Mouse (Mus musculus) brain, adult 2 months (tissue): ENCODE data around the gene Zfp644.

Experiments used
- DNase-seq: peaks from one replicate; pipeline ENCODE4 v3.0.0; 2011; ENCODE audit warnings: low read depth, low spot score

Gene Zfp644

DNA sequence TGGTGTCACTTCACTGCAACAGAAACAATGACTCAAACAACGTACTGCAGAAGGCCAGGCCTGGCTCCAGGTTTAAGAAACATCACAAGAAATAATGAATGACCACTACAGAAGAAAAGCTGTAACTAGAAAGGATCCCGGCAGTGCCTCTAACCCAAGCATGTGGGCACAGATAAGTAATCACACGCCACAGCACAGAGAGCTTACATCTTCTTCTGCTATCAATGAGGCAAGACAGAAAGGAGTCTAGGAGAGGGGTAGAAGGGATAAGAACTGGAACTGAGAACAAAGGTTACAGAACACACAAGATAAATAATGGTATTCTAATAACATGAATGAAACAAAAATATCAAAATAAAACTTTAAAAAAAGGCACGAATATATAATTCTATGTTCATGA lies 32.2 kb downstream of the Zfp644 start:
- no peak for DNase-seq

DNA sequence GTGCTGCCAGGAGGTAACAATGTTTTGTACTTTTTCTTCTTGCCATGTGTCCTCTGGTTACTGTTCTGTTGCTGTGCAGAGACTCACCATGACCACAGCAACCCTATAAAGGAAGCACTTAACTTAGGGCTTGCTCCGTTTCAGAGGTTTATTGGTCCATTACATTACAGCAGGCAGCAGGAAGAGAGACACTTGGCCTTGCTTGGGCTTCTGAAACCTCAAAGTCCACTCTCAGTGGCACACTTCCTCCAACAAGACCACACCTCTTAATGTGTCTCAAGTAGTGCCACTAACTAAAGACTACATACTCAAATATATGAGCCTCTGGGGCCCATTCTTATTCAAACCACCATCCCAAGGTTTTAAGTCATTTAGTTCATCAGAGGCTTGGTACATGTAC lies 36.2 kb downstream of the Zfp644 start:
- DNase-seq, result no peak

DNA sequence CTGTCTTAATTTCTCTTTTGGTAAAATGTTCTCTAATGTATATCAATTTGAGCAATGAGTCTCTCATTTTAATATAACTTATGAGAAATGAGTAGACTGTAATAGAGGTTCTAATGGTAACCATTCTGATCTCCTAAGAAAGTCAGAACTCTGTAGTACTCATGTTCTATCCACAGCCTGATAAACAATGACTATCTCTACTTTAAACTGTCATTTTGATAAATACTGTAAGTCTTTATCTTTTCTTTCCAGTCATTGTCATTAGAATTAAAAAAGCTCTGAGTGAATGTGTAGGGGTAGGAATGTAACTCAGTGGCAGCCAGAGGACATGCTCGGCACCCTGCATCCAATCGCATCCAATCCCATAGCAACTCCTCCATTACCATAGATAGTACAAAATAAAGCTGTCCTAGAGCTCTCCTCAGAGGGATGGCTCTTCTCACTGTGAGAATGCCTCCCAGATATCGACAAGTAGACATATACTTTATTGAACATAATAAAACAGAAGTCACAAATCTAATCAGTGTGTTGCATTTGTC lies 44.2 kb downstream of the Zfp644 start:
- no peak for DNase-seq

DNA sequence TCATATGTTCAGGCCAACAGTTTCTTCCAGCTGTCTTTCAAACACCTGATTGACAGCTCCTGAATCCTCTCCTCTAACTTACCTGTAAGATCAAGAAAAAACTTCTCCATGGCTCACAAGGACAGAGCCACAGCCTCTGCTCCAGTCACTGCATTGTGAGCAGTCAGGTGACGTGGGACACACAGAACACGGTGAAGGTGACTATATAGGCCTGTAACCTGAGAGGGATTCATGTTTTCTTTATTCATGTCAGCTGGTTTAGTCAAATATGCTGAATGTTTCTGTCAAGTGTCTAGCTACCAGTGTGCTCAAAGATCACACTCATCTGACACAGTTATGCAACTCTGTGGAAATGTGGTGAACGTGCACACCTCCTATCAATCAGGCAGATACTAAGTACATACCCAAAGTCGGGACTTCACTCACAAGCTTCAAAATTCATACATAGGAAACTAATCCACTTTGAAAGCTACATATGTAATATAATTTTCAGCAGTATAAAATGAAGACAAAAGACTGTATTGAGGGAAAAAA lies 44.8 kb downstream of the Zfp644 start:
- no peak for DNase-seq

DNA sequence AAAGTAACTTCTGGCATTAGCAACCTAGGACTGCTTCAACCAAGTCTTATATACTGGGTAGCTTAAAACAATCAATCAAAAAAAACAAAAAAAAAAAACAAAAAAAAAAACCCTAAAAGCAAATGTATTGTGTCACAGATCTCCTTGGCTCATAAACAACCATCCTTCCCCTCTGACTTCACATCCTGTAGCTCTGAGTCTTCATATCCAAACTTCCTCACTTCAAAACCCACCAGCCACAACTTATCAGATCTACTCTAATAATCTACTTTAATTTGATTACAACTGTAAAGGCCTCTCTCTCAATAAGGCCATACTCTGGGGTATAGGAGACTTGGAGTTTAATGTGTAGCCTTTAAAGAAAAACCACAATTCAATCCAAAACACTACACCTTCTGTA lies 47.1 kb downstream of the Zfp644 start:
- DNase-seq, result no peak

DNA sequence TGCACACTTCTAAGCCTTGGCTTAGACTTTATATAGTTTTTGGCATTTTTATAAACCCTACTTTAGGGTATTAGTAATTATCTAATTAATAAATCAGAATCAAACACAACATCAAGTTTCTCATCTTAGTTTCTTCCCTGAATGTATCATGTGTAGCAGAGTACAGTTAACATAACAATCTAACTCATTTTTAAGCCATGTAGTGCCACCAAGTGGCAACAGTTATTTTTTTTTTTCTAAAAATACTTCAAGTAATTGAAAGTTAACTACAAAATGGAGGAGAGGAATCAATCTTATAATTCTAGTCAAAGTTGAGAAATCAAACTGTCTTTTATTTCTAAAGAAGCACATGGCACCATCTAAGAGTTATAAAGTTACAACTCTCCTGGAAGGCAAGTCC lies 47.6 kb downstream of the Zfp644 start:
- no peak for DNase-seq

DNA sequence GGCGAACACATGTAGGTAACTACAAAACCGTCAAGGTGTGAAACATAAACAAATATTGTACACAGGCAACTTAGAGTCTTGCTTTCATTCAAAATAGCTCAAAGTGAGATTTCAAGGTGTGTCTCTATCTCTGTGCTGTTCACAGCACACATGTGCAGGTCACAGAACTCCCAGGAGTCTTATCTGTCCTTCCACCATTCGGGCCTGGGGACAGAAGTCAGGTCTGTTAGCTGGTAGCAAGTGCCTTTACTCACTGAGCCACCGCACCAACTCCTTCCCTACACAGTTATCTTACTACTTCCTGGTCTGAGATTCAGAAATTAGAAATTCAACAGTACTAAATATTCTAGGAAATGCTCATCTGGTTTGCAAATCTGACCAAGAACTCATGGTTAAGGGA lies 53.7 kb downstream of the Zfp644 start:
- DNase-seq, result no peak

DNA sequence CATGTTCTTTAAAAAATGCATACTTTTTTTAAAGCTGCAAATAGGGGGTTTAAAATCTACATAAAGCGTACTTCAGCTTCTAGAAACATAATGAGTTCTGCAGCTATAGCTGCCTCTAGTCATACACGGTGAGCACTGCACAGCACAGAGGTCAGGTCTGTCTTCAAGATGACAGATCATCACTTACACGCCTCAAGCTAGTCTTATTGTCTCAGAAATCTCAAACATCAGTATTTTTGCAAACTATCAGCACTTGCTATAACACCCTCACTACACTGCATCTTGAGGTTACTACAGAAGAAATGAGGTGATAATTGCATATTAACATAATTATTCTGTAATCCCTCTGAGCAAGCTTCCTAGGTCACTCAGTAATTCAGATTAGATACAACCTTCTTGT lies 55.2 kb downstream of the Zfp644 start:
- no peak for DNase-seq

DNA sequence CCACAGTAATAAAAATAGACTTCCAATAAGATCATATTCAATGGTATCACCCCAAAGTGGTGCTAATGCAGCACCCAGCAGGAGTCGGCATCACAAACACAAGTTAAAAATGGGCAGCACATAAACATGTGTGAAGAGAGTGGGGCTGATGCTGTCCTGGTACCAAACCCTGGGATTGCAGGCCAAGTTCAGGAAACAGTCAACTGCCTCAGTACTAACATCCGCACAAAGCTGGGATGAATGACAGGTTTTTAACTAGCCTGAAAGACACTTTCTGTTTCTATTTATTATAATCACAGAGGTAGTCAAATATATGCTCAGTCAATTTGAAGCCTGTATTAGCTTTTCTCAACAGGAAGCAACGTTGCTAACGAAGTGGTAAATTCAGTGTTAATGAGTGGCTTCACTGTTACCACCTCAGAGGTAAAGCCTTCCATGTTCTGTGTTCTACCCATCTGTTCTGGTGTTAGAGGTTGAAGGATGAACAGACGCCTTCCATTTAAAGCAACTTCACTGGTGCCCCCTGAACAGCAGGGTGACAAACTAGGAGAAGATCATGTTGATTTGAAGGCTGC lies 56.8 kb downstream of the Zfp644 start:
- DNase-seq, result peak; percentile 43

DNA sequence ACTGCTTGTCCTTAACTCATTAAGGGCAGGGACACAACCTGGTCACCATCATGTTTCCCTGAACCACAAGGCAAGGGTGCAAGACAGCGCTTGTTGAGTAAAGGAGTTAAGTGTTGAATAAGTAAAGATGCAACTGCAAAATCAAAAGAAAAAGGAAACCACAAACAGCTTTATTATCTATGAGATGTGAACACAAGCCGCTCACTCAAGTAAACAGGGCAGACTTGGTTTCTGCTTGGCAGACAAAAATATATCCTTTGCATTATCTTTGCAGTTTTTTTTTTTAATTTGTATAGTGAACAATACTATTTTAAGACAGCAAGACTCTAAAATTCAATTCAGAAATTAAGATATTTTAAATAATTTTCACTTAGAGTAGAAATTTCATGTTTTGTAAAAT lies 57.5 kb downstream of the Zfp644 start:
- no peak for DNase-seq

DNA sequence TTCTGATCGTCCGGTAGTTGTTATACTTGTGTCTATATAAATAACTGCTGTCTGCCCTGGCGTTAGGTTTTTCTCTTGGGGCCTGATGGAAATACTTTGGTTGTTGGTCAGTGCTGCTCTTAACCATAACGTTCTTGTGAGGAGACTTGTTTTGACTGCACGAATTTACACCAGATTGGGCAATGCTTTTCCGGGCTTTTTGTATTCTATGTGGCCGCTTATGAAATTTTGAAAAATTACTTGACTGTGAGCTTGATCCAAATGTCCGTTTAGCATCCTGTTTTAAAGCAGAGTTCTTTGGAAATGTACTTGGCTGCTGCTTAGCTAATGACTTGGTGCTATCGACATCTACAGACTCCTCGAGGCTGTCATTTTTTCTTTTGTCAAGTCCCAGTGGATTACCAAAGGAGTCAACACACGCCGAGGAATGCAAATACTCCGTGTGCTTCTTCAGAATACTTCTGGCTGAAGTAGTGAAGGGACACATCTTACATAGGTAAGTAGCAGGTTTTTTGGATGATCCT lies 60.6 kb downstream of the Zfp644 start:
- no peak for DNase-seq

DNA sequence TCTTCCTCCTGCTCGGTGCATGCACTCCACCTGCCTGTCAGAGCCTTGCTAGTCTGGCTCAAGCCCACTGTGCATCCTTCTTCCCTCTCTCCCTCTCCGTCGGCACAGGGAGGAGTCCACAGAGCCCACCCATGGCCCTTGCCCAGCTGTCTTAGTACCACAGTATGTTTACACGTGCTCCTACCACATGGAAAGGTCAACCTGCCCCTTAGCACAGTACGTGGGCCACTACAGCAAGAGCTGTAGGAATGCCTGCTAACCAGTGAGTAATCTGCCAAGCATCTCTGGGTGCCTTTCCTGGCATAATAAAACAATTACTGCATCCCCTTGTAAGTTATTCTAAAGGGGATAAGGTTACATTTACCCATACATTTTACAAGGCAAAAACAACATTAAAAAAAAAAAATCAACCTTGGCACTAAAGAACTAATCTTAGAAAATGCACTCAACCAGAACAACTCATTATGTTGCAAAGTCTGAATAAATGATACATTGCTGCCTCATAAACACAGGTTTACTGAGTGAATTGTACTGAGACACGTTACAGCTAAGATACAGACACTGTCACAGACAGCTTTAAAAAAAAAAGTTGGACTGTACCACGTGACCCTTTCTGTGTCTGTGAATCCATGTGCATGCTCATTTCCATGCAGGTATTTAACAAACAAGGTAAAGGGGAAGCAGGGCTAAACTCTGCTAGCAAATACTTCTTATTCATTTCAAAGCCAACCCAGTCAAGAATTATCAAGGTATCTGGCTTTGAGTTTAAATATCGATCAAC lies 68.5 kb downstream of the Zfp644 start:
- DNase-seq, result no peak

DNA sequence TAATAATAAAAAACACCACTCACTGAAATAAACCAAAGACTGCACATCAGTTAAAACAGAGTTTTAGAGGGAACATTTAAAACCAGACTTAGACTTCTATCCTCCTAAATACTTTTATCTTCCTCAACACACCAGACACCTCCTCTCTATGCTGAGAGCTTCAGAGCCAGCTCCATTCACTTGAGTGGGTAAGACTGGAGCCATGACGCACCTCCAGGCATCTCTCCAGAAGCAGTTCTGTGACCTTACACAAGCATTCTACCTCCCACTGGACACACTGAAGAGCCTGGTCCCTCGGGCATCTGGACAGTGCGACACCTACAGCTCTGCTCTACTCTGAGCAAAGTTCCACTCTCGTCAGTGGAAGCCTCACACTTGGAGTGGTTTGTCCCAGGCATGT lies 73.8 kb downstream of the Zfp644 start:
- peak; percentile 73 for DNase-seq

DNA sequence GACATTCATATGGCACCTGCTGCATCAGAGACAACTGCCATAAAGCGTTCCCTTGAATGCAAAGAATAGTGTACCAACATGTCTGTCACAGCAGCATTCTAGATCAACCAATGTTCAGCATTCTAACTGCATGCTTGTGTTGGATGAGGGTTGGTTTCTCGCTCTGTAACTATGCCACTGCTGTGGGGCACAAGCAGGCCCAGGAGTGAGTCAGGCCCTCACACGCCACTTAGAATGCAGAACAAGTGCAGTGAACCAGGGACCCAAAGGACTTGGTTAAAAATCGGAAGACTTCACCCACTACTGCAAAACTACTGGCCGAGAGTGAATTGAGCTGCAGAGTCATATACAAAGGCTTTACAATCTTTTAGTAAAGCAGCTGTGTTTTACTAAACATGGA lies 74.9 kb downstream of the Zfp644 start:
- no peak for DNase-seq

DNA sequence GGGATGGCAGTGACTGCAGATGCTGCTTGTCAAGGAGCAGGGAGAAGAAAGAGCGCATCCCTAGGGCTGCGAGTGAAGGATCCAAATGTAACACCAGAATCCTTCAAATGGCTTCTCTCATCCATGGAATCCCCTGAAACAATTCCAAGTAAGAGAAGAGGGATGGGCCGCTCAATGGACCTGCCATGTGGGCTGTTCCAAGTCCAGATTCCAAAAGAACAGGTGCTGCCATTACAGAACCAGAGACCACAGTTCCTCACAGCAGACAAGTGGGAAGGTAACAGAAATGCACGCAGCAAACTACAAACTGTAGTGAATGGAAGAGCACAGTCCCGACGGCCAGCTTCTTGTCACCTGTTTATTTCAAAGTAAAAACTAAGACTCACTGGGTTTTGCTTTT lies 76.6 kb downstream of the Zfp644 start:
- no peak for DNase-seq

DNA sequence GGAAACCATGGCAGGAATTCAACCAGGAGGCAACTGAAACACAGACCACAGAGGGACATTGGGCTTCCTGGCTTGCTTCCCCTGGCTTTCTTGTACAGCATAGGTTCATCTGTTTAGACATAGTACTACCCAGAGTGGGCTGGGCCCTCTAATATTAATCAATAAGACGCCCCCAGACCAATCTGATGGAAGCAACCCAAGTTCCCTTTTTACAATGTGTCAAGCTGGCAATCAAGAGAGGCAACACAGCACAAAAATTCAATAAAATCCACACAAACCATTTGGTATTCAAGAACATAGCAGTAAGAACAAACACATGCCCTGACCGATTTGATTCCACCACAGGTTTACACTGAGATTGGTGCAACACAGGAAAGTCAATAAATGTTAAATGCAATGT lies 82.1 kb downstream of the Zfp644 start:
- no peak for DNase-seq

DNA sequence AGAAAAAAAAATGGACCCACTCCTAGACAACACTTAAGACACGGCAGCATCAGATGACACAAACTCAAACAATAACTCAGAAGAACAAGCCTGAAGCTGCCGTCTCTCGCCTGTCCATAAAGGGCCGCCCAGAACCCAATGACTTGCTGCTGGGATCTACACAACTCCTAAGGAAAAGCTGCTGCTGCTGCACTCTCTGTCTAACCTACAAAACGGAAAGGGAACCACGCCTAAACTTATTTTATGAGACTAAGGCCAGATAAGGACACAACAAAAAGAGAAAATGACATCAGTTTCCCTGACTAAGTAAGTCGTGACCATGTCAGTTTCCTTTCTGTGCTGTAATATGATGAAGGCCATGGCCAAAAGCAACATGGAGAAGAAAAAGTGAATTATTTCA lies 82.5 kb downstream of the Zfp644 start:
- DNase-seq, result no peak

DNA sequence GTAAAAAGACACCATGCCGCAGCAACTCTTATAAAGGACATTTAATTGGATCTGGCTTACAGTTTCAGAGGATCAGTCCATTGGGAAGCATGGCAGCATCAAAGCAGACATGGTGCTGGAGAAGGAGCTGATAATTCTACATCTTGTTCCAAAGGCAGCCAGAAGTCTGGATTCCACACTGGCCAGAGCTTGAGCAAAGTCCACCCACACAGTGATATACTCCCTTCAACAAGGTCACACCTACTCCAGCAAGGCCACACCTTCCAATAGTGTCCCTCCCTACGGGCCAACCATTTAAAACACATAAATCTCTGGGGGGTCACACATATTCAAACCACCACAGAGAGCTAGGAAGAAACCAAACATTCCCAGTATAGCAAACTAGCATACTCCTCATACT lies 84.9 kb downstream of the Zfp644 start:
- no peak for DNase-seq

DNA sequence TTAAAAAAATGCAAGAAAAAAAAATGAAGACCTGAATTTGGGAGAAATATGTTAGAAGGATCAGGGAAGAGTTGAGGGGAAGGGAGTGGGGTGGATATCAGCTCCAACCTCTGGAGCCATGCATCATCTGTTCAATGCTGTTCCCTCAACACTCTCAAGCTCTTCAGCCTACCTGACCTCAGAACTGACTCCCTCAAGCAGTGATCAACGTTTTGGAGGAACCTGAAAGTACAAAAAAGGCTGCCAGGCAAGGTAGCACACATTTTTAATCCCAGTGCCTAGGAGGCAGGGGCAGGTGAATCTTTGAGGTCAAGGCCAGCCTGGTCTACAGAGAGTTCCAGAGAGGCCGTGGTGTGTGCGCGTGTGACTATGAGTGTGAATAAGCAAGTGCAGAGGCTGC lies 88.3 kb downstream of the Zfp644 start, which contains the start of gene Gm17304:
TSS of gene Gm17304 (plus strand) at position 301 of the 400 bp plus-strand sequence.
- no peak for DNase-seq

DNA sequence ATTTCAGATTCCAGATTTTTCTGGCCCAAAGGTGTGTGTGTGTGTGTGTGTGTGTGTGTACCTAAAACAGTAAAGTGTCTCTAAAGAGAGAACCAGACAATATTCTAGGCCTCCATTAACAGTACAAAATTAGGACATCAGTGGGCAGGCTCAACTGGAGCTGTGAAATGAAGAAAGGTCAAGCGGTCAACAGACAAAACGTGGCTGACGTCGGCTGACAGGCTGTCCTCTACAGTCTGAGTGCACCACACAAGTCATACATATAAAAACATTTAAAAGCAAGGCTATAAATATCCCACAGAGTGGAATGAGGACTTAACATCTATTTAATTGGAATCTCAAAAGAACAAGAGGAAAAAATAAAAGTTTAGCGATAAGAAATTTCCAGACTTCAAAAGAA lies 90.0 kb downstream of the Zfp644 start:
- no peak for DNase-seq

DNA sequence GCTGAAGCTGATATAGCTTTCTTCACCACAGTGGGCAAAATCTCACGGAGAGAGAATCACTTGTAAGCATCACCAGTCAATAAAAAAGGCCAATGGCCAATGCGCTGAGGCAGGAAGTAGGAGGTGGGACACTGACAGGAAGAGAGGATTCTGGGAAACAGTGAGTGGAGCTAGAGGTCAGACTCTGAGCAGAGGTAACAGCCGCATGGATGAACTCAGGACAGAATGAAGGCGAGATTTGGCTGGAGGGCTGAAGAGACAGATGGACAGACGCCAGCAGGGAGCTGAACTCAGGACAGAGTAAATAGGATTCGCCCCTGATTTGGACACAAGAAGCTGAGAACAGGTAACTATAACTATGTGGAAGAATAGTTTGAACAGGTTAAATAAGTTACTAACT lies 92.0 kb downstream of the Zfp644 start:
- DNase-seq, result peak; percentile 38

DNA sequence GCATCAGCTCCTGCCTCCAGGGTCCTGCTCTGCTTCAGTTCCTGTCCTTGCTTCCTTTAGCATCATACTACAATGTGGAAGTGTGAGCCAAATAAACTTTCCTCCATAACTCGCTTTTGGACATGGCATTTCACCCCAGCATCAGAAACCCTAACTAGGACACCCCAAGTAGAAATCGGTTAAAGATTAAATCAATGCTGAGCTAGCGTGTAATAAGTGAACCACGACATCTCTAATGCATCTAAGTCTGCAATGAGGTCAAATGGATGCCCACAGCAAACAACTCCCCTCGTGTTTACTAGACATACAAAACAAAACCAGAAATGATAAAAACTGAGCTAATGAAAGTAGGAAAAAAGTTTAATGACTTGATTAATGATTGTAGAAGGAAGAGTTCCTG lies 92.7 kb downstream of the Zfp644 start:
- no peak for DNase-seq

DNA sequence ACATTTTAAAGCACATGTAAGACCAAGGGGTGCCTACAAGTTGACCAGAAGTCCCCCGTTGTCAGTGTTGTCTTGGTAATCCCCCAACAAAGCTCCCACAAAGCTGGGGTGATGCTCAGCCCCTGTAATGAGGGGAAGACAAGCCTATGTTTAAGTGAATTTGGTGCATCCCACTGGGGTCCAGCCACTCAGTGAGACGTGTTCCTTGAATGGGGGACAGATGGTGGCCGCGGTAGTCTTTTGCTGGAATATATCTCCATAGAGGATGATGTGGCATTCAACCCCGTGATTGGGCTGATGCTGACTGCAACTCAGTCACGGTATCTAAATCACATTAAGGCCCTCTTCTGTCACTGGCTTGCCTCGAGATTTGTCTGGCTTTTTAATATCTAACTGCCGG lies 97.6 kb downstream of the Zfp644 start:
- no peak for DNase-seq
